Mouse (Mus musculus): Measurements from ENCODE around the gene Mlycd. TPM values are rescaled to one million over a fixed set of nuclear protein-coding genes. Genes with fewer than 3 reads are reported as not detected.
A peak's percentile ranks its signal among the peaks of the same experiment; 100 is the strongest.
"Not testable (repeated sequence)": the region's sequence is repeated elsewhere in the genome, so short reads cannot be mapped to it uniquely, and the experiment has no call there.

Mlycd gene
- polyA plus RNA-seq, 1 experiment from 2014 or later: 16.7 TPM

DNA sequence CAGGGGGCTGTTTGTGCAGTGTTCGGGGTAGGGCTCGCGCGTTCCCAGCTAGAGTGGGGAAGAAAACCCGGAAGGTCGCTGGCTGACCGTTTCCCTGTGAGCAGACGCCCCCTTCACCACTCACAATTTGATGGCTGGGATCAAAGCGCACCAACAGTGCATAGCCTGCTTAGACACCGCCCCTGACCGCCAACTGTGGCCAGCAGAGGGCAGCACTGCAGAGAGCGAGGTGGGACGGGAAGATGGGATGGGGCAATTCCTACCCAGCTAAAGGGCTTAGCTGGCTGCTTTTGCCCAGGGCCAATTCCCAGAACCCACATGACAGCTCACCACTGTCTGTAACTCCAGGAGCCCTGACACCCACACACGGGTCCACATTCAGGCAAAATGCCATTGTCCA lies 35.8 kb upstream of the Mlycd start:
- H3K9ac ChIP-seq (replicated peaks; ENCODE audit: low read depth, low read length): no peak overlapping the region
- ATAC-seq (ENCODE audit: insufficient number of reproducible peaks, insufficient read depth, low FRiP score, low read depth): no peak
- H3K27me3 ChIP-seq (ENCODE audit: control insufficient read depth, insufficient read depth, low read length): no peaks in the 10 kb centered on the region
- no peaks in the 10 kb centered on the region for H3K9me3 ChIP-seq (ENCODE audit: control insufficient read depth, low read depth, low read length)
- H3K4me2 ChIP-seq (replicated peaks; ENCODE audit: low read depth, low read length): no peak overlapping the region
- 33% methylated on average over 14 of the region's 14 CpGs for WGBS
- H3K27ac ChIP-seq (ENCODE audit: low read length): no peak overlapping the region
- H3K36me3 ChIP-seq (ENCODE audit: control insufficient read depth, insufficient read depth, low read length): no peaks in the 10 kb centered on the region
- H3K4me3 ChIP-seq (ENCODE audit: low read depth, low read length): no peak overlapping the region
- H3K4me1 ChIP-seq (ENCODE audit: control insufficient read depth, insufficient read depth, low read length): 0 out of 2 replicates have a peak, but pooled peaks cover 3% of the 10 kb centered on the region

GRCm38 (mm10) chr8:119360686-119361295 lies 33.9 kb upstream of the Mlycd start:
- Histone ChIP-seq H3K4me3 (ENCODE audit: low read depth, low read length) (no peak overlapping the region), H3K27ac (ENCODE audit: low read length) (no peak overlapping the region), H3K9ac (replicated peaks; ENCODE audit: low read depth, low read length) (no peak overlapping the region), H3K9me3 (ENCODE audit: control insufficient read depth, low read depth, low read length) (no peaks in the 10 kb centered on the region), H3K27me3 (ENCODE audit: control insufficient read depth, insufficient read depth, low read length) (no peaks in the 10 kb centered on the region), H3K36me3 (ENCODE audit: control insufficient read depth, insufficient read depth, low read length) (no peaks in the 10 kb centered on the region), H3K4me1 (ENCODE audit: control insufficient read depth, insufficient read depth, low read length) (0 out of 2 replicates have a peak, but pooled peaks cover 3% of the 10 kb centered on the region), H3K4me2 (replicated peaks; ENCODE audit: low read depth, low read length) (no peak overlapping the region)
- WGBS: 33% methylated on average over 8 of the region's 8 CpGs
- ATAC-seq (ENCODE audit: insufficient number of reproducible peaks, insufficient read depth, low FRiP score, low read depth): peak; percentile 25; the same call in 1 of the 2 replicates

- WGBS: 79% methylated on average over 9 of the region's 9 CpGs
Observed at GRCm38 (mm10) chr8:119374716-119375115, 20.0 kb upstream of the Mlycd start.

GRCm38 (mm10) chr8:119378476-119378875 lies 16.2 kb upstream of the Mlycd start:
- ATAC-seq (ENCODE audit: insufficient number of reproducible peaks, insufficient read depth, low FRiP score, low read depth): no peak
- Histone ChIP-seq H3K4me1 (ENCODE audit: control insufficient read depth, insufficient read depth, low read length) (no peaks in the 10 kb centered on the region), H3K9me3 (ENCODE audit: control insufficient read depth, low read depth, low read length) (no peaks in the 10 kb centered on the region), H3K36me3 (ENCODE audit: control insufficient read depth, insufficient read depth, low read length) (no peaks in the 10 kb centered on the region), H3K27ac (ENCODE audit: low read length) (no peak overlapping the region), H3K9ac (replicated peaks; ENCODE audit: low read depth, low read length) (no peak overlapping the region), H3K27me3 (ENCODE audit: control insufficient read depth, insufficient read depth, low read length) (no peaks in the 10 kb centered on the region), H3K4me3 (ENCODE audit: low read depth, low read length) (no peak overlapping the region), H3K4me2 (replicated peaks; ENCODE audit: low read depth, low read length) (no peak overlapping the region)
- WGBS: 74% methylated on average over 7 of the region's 7 CpGs

More at GRCm38 (mm10) chr8:119374716-119375115, 20.0 kb upstream of the Mlycd start:
- not testable (repeated sequence) for ATAC-seq (ENCODE audit: insufficient number of reproducible peaks, insufficient read depth, low FRiP score, low read depth); H3K9ac ChIP-seq (replicated peaks; ENCODE audit: low read depth, low read length); H3K27ac ChIP-seq (ENCODE audit: low read length); H3K4me1 ChIP-seq (ENCODE audit: control insufficient read depth, insufficient read depth, low read length); H3K9me3 ChIP-seq (ENCODE audit: control insufficient read depth, low read depth, low read length); H3K4me3 ChIP-seq (ENCODE audit: low read depth, low read length); H3K27me3 ChIP-seq (ENCODE audit: control insufficient read depth, insufficient read depth, low read length); H3K36me3 ChIP-seq (ENCODE audit: control insufficient read depth, insufficient read depth, low read length); H3K4me2 ChIP-seq (replicated peaks; ENCODE audit: low read depth, low read length)

DNA sequence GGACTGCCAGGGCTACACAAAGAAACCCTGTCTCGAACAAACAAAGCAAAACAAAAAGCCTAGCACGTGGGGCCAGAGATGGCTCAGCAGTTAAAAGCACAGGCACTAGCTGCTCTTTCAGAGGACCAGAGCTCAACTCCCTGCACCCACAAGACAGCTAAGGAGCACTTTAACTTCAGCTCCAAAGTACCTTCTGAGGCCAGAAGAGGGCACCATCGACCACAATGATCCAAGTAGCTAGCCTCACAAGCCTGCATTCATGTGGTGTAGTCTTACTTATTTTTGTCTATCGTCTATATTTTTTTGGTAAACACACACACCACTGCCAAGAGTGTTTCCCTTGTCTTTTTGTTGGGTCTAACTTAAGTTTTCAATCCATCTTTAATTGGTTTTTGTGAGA lies 14.1 kb upstream of the Mlycd start:
- H3K9ac ChIP-seq (replicated peaks; ENCODE audit: low read depth, low read length): no peak overlapping the region
- no peak for ATAC-seq (ENCODE audit: insufficient number of reproducible peaks, insufficient read depth, low FRiP score, low read depth)
- no peaks in the 10 kb centered on the region for H3K9me3 ChIP-seq (ENCODE audit: control insufficient read depth, low read depth, low read length)
- no peak overlapping the region for H3K4me3 ChIP-seq (ENCODE audit: low read depth, low read length)
- WGBS: 49% methylated on average over 4 of the region's 4 CpGs
- H3K4me1 ChIP-seq (ENCODE audit: control insufficient read depth, insufficient read depth, low read length): no peaks in the 10 kb centered on the region
- no peaks in the 10 kb centered on the region for H3K36me3 ChIP-seq (ENCODE audit: control insufficient read depth, insufficient read depth, low read length)
- no peak overlapping the region for H3K4me2 ChIP-seq (replicated peaks; ENCODE audit: low read depth, low read length)
- H3K27me3 ChIP-seq (ENCODE audit: control insufficient read depth, insufficient read depth, low read length): no peaks in the 10 kb centered on the region
- H3K27ac ChIP-seq (ENCODE audit: low read length): no peak overlapping the region

DNA sequence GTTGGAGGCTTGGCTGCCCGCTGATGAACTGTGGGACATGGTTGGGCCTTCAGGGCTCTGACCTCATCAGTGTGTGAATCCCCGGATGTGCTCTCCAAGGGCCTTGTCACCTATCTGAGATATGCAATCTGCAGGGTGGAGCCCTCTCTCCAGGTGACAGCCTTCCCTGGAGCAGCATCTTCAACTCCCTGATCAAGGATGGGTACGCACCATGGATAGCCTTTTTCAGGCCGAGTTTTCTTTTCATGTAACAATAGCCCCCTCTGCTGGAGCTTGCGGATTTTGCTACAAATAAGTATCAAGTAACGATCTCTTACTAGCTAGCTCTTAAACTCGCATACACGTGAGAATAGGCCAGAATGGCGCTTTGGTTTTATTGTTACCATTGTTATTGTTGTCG lies 10.2 kb upstream of the Mlycd start:
- peak; percentile 42; the same call in 1 of the 2 replicates for ATAC-seq (ENCODE audit: insufficient number of reproducible peaks, insufficient read depth, low FRiP score, low read depth)

GRCm38 (mm10) chr8:119385854-119386253 lies 8.8 kb upstream of the Mlycd start:
- Histone ChIP-seq H3K27ac (ENCODE audit: low read length) (no peak overlapping the region), H3K4me2 (replicated peaks; ENCODE audit: low read depth, low read length) (no peak overlapping the region)
- 74% methylated on average over 6 of the region's 6 CpGs for WGBS

More for the DNA sequence above, 10.2 kb upstream of the Mlycd start:
- H3K4me1 ChIP-seq (ENCODE audit: control insufficient read depth, insufficient read depth, low read length): no peaks in the 10 kb centered on the region
- no peak overlapping the region for H3K4me2 ChIP-seq (replicated peaks; ENCODE audit: low read depth, low read length)
- H3K4me3 ChIP-seq (ENCODE audit: low read depth, low read length): no peak overlapping the region
- WGBS: 26% methylated on average over 10 of the region's 10 CpGs
- H3K9ac ChIP-seq (replicated peaks; ENCODE audit: low read depth, low read length): no peak overlapping the region
- no peak overlapping the region for H3K27ac ChIP-seq (ENCODE audit: low read length)
- H3K27me3 ChIP-seq (ENCODE audit: control insufficient read depth, insufficient read depth, low read length): no peaks in the 10 kb centered on the region
- H3K36me3 ChIP-seq (ENCODE audit: control insufficient read depth, insufficient read depth, low read length): no peaks in the 10 kb centered on the region
- no peaks in the 10 kb centered on the region for H3K9me3 ChIP-seq (ENCODE audit: control insufficient read depth, low read depth, low read length)

DNA sequence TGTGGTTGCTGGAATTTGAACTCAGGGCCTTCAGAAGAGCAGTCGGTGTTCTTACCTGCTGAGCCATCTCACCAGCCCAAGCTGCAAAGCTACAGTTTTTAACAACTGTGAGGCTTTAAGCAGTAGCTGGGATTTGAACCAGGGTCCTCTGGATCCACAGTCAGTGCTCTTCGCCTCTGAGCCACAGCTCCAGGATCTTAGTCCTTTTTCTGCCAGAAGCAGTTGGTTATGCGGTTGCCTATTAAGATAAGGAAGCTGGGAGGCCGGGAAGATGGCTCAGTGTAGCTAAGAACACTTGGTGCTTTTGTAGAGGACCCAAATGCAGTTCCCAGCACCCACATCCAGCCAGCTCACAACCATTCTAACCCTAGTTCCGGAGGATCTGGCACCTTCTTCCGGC lies 7.7 kb upstream of the Mlycd start:
- Histone ChIP-seq H3K27ac (ENCODE audit: low read length) (no peak overlapping the region), H3K4me3 (ENCODE audit: low read depth, low read length) (no peak overlapping the region), H3K4me1 (ENCODE audit: control insufficient read depth, insufficient read depth, low read length) (no peaks in the 10 kb centered on the region), H3K36me3 (ENCODE audit: control insufficient read depth, insufficient read depth, low read length) (no peaks in the 10 kb centered on the region), H3K27me3 (ENCODE audit: control insufficient read depth, insufficient read depth, low read length) (no peaks in the 10 kb centered on the region), H3K9me3 (ENCODE audit: control insufficient read depth, low read depth, low read length) (no peaks in the 10 kb centered on the region), H3K4me2 (replicated peaks; ENCODE audit: low read depth, low read length) (no peak overlapping the region), H3K9ac (replicated peaks; ENCODE audit: low read depth, low read length) (no peak overlapping the region)
- ATAC-seq (ENCODE audit: insufficient number of reproducible peaks, insufficient read depth, low FRiP score, low read depth): no peak
- 74% methylated on average over 6 of the region's 6 CpGs for WGBS

More at GRCm38 (mm10) chr8:119385854-119386253, 8.8 kb upstream of the Mlycd start:
- no peaks in the 10 kb centered on the region for H3K27me3 ChIP-seq (ENCODE audit: control insufficient read depth, insufficient read depth, low read length)
- H3K9ac ChIP-seq (replicated peaks; ENCODE audit: low read depth, low read length): no peak overlapping the region
- H3K4me1 ChIP-seq (ENCODE audit: control insufficient read depth, insufficient read depth, low read length): no peaks in the 10 kb centered on the region
- ATAC-seq (ENCODE audit: insufficient number of reproducible peaks, insufficient read depth, low FRiP score, low read depth): no peak
- H3K36me3 ChIP-seq (ENCODE audit: control insufficient read depth, insufficient read depth, low read length): no peaks in the 10 kb centered on the region
- no peaks in the 10 kb centered on the region for H3K9me3 ChIP-seq (ENCODE audit: control insufficient read depth, low read depth, low read length)
- H3K4me3 ChIP-seq (ENCODE audit: low read depth, low read length): no peak overlapping the region

DNA sequence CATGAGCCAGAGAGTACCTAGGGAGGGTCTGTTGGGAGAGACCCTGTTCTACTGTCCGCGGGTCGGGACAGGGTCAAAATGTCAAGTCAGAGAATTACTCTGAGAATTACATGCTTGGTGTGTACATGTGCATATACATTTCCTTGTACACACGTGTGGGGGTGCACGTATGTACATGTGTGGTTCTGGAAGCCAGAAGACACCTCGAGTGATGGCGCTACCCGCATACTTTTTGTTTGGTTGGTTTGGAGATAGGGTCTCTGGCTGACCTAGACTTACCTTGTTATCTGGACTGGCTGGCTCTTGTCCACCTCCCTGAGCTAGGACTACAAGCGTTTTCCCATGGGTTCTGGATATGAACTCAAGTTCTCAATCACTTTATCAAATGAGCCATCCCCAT lies 581 bp upstream of the Mlycd start:
- H3K4me1 ChIP-seq (ENCODE audit: control insufficient read depth, insufficient read depth, low read length): peaks cover 6% of the 10 kb centered on the region; the same call in 1 of the 2 replicates
- no peak overlapping the region for H3K27ac ChIP-seq (ENCODE audit: low read length)
- no peak for ATAC-seq (ENCODE audit: insufficient number of reproducible peaks, insufficient read depth, low FRiP score, low read depth)

More for the DNA sequence above, 581 bp upstream of the Mlycd start:
- Histone ChIP-seq H3K4me3 (ENCODE audit: low read depth, low read length) (peak overlapping the region; percentile 82), H3K36me3 (ENCODE audit: control insufficient read depth, insufficient read depth, low read length) (no peaks in the 10 kb centered on the region), H3K27me3 (ENCODE audit: control insufficient read depth, insufficient read depth, low read length) (no peaks in the 10 kb centered on the region), H3K9me3 (ENCODE audit: control insufficient read depth, low read depth, low read length) (no peaks in the 10 kb centered on the region), H3K4me2 (replicated peaks; ENCODE audit: low read depth, low read length) (peak overlapping the region; percentile 99), H3K9ac (replicated peaks; ENCODE audit: low read depth, low read length) (0 out of 2 replicates have a peak overlapping the region, but pooled peaks have one; percentile 78)
- 70% methylated on average over 9 of the region's 9 CpGs for WGBS
